Mouse (Mus musculus) forebrain, embryonic 16.5 days (tissue): Measurements from ENCODE around the gene Adgrd1. TPM values are rescaled to one million over a fixed set of nuclear protein-coding genes. Genes with fewer than 3 reads are reported as not detected.

ENCODE experiments used
- ATAC-seq: fragments of 200-750 bp; cut with Nextera tagmentation; 2 replicates; pipeline ENCODE4 v1.8.0; 2017; ENCODE audit warnings: mild to moderate bottlenecking, moderate library complexity
- H3K27ac ChIP-seq: fragments of 300-500 bp; sonication (generic); 2 replicates; pipeline ENCODE4 v1.5.1; 2014; ENCODE audit warnings: low read length, control low read depth
- H3K27me3 ChIP-seq: fragments of 300-500 bp; sonication (generic); replicated peaks from 2 replicates; pipeline ENCODE4 v1.6.1; 2014; ENCODE audit warnings: low read length; ENCODE audit not compliant: control insufficient read depth, insufficient read depth
- H3K36me3 ChIP-seq: fragments of 300-500 bp; sonication (generic); 2 replicates; pipeline ENCODE4 v1.6.1; 2014; ENCODE audit not compliant: control insufficient read depth, insufficient read depth
- H3K4me1 ChIP-seq: fragments of 300-500 bp; sonication (generic); replicated peaks from 2 replicates; pipeline ENCODE4 v1.6.1; 2014; ENCODE audit warnings: low read length; ENCODE audit not compliant: control insufficient read depth, insufficient read depth
- H3K4me2 ChIP-seq: fragments of 300-500 bp; sonication (generic); 2 replicates; pipeline ENCODE4 v1.6.1; 2014; ENCODE audit warnings: mild to moderate bottlenecking, low read length, control low read depth
- H3K4me3 ChIP-seq: fragments of 300-500 bp; sonication (generic); replicated peaks from 2 replicates; pipeline ENCODE4 v1.5.1; 2014; ENCODE audit warnings: mild to moderate bottlenecking, low read length, control low read depth
- H3K9ac ChIP-seq: fragments of 300-500 bp; sonication (generic); replicated peaks from 2 replicates; pipeline ENCODE4 v1.6.1; 2014; ENCODE audit warnings: low read depth, low read length, control low read depth
- H3K9me3 ChIP-seq: fragments of 300-500 bp; sonication (generic); 2 replicates; pipeline ENCODE4 v1.6.1; 2016; ENCODE audit warnings: low read length; ENCODE audit not compliant: control insufficient read depth
- WGBS: fragments of 180-500 bp; shearing (Covaris S2); extraction: QIAGEN DNeasy Blood & Tissue Kit; methylation state at CpG from one replicate; pipeline ENCODE4 v1.1.7; 2014; 5-methylcytosine and 5-hydroxymethylcytosine counted together
- polyA plus RNA-seq: library from polyadenylated mRNA; unstranded; fragments of >200 nt; fragmentation: Nextera tagmentation; extraction: Ambion mirVana; gene quantifications from 2 replicates; pipeline ENCODE4 v1.2.1, GENCODE M21; 2015

Adgrd1 gene
- polyA plus RNA-seq, 1 experiment from 2014 or later = 0.22 TPM

DNA sequence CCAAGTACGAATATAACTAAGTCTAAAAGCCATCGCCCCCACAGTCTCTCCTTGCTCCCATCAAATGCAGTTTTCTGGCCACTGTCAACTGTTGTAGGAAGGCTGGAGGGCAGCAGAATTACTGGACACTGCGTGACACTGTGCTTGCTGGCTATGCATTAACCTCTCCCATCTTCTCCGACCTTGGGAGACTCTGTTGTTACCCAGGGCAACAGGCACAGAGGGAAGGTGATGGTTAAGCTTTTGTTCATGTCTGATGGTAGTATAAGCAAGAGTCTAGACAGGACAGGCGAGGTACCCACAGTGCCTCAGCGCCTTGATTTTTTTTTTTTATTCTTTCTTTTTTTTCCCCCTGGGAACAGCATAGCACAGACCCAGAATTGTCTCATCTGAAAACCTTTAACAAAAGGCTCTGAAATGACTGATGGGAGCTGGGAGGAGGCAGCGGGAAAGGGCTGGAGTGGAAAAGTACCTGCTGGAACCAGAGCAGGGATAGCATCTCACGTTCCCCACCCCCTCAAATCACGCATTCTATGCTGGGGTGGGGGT, 100.5 kb downstream of the Adgrd1 start:
- peaks cover 10% of the 10 kb centered on the region for H3K4me1 ChIP-seq
- no peaks in the 10 kb centered on the region for H3K27me3 ChIP-seq
- whole genome bisulfite sequencing = 49% methylated on average over 9 of the region's 9 CpGs
- H3K4me3 ChIP-seq = no peak overlapping the region
- peak; percentile 54 for ATAC-seq
- H3K27ac ChIP-seq = peak overlapping the region; percentile 61
- H3K4me2 ChIP-seq = no peak overlapping the region
- H3K9ac ChIP-seq = 0 out of 2 replicates have a peak overlapping the region, but pooled peaks have one; percentile 32
- H3K36me3 ChIP-seq = no peaks in the 10 kb centered on the region
- H3K9me3 ChIP-seq = no peaks in the 10 kb centered on the region

DNA sequence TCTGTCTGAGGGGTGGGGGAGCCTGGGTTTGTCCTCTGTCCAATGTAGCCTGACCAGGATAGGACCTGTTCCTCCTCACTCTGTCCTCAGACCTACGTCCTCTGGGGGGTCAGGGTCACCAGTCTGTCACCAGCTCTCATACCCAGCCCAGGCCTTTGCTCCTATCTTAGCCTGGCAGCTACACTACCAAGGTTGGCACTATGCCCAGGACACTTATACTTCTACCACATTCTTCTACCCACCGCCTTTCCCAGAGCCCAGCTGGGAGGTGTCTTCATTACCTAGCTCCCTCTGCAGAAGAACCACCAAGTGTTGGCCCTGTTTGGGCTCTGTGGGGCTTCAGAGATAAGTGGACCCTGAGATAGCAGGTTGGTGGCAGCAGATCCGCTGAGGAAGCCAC, 103.6 kb downstream of the Adgrd1 start:
- WGBS = 76% methylated on average over 3 of the region's 3 CpGs
- no peaks in the 10 kb centered on the region for H3K36me3 ChIP-seq
- no peak overlapping the region for H3K27ac ChIP-seq
- H3K9me3 ChIP-seq = no peaks in the 10 kb centered on the region
- H3K4me1 ChIP-seq = peaks cover 10% of the 10 kb centered on the region
- H3K4me2 ChIP-seq = no peak overlapping the region
- no peak overlapping the region for H3K9ac ChIP-seq
- no peaks in the 10 kb centered on the region for H3K27me3 ChIP-seq
- no peak overlapping the region for H3K4me3 ChIP-seq
- ATAC-seq = no peak

DNA sequence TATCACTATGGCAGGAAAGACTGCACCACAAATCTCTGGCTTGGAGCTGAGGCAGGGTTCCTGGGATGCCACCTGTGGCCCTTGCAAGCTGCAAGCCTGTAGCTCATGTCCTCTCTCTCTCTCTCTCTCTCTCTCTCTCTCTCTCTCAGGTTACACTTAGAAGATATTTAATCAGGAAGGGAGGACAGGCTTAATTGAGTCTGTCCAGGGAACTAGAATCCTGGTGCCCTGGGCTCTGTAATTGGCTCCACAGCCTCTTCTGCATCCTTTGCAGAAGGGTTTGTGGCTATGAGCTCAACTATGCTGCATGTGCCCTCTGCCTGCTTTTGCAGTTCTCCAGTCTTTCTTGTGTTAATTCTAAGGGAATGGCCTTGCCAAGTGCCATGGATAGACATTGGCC, 111.7 kb downstream of the Adgrd1 start:
- no peak for ATAC-seq
- Histone ChIP-seq H3K27me3 (no peaks in the 10 kb centered on the region), H3K27ac (no peak overlapping the region), H3K4me2 (no peak overlapping the region), H3K9ac (no peak overlapping the region), H3K4me1 (peaks cover 4% of the 10 kb centered on the region; the same call in 1 of the 2 replicates), H3K4me3 (no peak overlapping the region), H3K9me3 (no peaks in the 10 kb centered on the region), H3K36me3 (no peaks in the 10 kb centered on the region)

DNA sequence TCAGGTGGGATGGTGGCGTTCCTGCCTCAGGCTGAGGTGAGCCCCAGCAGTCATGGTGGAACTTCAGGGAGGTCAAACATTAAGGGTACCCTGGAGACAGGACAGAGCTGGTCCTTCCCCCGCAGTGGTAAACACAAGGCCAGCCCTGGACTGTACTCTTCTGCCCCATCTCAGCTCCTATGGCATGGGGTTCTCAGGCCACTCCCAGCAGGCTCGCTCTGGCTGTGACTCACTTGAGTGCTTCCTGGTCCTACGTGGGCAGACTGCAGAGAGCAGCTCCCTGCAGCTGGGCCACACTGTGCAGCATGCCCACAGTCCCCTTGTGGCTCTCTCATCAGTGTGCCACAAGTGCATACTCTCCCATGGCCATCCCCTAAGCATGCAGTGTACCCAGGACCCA, 112.3 kb downstream of the Adgrd1 start:
- WGBS = 87% methylated on average over 4 of the region's 4 CpGs
- H3K27me3 ChIP-seq = no peaks in the 10 kb centered on the region
- H3K4me2 ChIP-seq = no peak overlapping the region
- H3K4me3 ChIP-seq = no peak overlapping the region
- ATAC-seq = no peak
- no peak overlapping the region for H3K9ac ChIP-seq
- peaks cover 4% of the 10 kb centered on the region; the same call in 1 of the 2 replicates for H3K4me1 ChIP-seq
- no peaks in the 10 kb centered on the region for H3K9me3 ChIP-seq
- H3K36me3 ChIP-seq = no peaks in the 10 kb centered on the region
- H3K27ac ChIP-seq = no peak overlapping the region

DNA sequence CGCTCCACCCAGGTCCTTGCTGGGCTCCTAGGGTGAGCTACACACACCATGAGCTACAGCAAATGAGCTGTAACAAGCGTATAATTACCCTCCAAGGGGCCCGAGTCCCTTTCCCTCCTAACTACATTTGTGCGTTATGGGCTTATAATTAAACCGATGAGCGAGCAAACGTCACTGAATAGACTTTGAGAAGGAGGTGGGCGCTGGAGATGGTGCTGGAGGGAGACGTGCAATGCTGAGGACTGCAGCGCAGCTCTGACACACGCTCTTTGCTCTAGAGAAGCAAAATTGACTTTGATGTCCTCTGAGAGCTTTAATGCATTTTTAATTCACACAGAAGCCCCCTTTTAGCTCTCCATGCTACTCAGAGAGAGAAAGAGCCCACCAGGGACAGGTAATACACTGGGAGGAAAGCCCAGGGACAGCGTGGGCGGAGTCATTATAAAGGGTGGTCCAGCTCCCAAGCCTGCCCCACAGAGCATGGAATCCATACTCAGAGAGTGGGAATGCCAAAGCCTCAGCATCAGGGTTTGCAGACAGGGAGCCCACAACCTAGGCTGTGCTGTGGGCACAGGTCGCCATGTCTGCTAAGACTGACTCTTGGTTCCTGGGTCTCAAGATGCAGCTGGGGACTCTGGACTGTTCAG, 115.0 kb downstream of the Adgrd1 start:
- Histone ChIP-seq H3K4me2 (no peak overlapping the region), H3K27ac (no peak overlapping the region), H3K9me3 (no peaks in the 10 kb centered on the region), H3K9ac (no peak overlapping the region), H3K4me3 (no peak overlapping the region), H3K36me3 (no peaks in the 10 kb centered on the region), H3K4me1 (peaks cover 4% of the 10 kb centered on the region; the same call in 1 of the 2 replicates), H3K27me3 (no peaks in the 10 kb centered on the region)
- ATAC-seq = no peak; the same call in 1 of the 2 replicates
- 39% methylated on average over 14 of the region's 14 CpGs for WGBS

DNA sequence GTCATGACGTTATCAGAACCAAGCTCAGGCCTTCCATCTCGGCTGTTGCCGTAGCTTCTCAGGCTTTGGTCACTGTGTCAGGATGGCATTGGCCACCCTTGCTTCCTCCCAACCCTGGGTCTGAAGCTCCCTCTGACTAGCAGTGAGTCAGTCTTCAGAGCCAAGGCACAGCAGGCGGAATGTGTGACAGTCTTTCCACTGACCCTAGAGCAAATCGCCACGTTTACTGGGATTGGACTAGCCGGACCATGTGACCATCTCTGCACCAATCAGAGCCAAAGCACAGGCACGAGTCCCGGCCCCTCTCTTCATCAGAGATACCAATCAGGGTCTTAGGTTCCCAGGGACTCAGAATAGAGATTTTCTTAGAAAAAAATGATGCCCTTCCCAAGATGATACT, 117.5 kb downstream of the Adgrd1 start:
- no peak overlapping the region for H3K4me3 ChIP-seq
- H3K4me1 ChIP-seq = peaks cover 19% of the 10 kb centered on the region
- no peak overlapping the region for H3K4me2 ChIP-seq
- no peak overlapping the region for H3K9ac ChIP-seq
- no peaks in the 10 kb centered on the region for H3K36me3 ChIP-seq
- H3K9me3 ChIP-seq = no peaks in the 10 kb centered on the region
- H3K27ac ChIP-seq = no peak overlapping the region
- no peaks in the 10 kb centered on the region for H3K27me3 ChIP-seq
- no peak for ATAC-seq
- 59% methylated on average over 9 of the region's 9 CpGs for WGBS

DNA sequence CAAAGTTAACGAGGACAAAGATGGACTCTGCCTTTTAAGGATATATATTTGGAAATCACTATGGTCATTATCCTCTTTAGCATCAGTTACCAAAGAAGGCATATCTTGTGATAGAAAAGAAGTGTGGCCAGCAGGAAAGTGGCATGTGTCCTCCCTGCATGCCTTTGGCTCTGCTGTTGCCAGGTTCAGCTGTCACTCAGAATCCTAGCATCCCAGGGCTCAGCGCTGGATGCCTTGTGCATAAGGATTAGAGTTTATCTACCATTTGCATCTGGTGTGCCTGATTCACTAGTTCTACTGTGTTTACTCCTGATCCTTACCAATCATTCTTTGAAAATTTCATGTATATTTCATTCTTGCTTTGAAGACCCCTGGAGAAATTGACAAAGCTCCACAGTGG, 119.5 kb downstream of the Adgrd1 start:
- no peaks in the 10 kb centered on the region for H3K9me3 ChIP-seq

DNA sequence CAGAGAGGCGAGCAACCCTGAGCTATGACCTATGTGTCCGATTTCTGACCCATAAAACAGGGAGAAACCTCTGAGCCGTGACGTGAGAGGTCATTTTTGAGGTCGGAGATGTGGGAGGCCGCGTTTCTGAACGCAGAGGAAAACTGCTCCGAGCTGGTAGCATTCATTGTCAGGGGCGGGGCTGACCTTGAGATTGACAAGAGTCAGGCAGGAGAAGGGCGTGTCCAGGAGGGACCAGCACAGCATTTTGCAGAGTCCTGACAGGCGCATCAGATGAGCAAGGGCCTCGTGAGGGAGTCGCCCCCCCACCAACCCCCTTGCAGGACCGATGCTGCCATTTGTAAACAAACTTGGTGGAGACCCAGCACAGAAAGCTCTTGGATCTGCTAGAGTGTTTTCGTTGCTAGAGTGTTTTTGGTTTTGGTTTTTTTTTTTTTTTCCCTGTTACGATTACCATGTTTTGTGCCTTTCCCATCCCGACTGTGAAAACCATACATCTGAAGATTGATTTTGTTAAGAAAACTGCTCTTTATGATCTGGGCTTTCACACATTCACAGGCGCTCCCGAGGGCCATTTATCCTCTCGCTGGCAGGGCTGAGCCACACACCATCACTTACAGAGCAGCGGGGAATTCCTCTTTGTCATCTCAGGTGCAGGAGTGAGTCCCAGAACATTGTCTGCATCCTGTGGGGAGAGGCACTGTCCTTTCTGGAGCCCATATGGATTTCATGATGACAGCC, 121.1 kb downstream of the Adgrd1 start:
- H3K4me1 ChIP-seq = peaks cover 16% of the 10 kb centered on the region
- ATAC-seq = 0 out of 2 replicates have a peak, but pooled peaks have one; percentile 18
- WGBS = 16% methylated on average over 22 of the region's 22 CpGs
- no peak overlapping the region for H3K9ac ChIP-seq
- H3K4me2 ChIP-seq = peak overlapping the region; percentile 20
- no peaks in the 10 kb centered on the region for H3K27me3 ChIP-seq
- no peak overlapping the region for H3K27ac ChIP-seq
- H3K36me3 ChIP-seq = no peaks in the 10 kb centered on the region
- H3K9me3 ChIP-seq = no peaks in the 10 kb centered on the region
- H3K4me3 ChIP-seq = no peak overlapping the region

More for the DNA sequence above, 119.5 kb downstream of the Adgrd1 start:
- H3K4me3 ChIP-seq = no peak overlapping the region
- no peak overlapping the region for H3K4me2 ChIP-seq
- H3K27me3 ChIP-seq = no peaks in the 10 kb centered on the region
- peaks cover 19% of the 10 kb centered on the region for H3K4me1 ChIP-seq
- no peak for ATAC-seq
- no peaks in the 10 kb centered on the region for H3K36me3 ChIP-seq
- H3K27ac ChIP-seq = no peak overlapping the region
- H3K9ac ChIP-seq = no peak overlapping the region
- 79% methylated on average over 2 of the region's 2 CpGs for WGBS

DNA sequence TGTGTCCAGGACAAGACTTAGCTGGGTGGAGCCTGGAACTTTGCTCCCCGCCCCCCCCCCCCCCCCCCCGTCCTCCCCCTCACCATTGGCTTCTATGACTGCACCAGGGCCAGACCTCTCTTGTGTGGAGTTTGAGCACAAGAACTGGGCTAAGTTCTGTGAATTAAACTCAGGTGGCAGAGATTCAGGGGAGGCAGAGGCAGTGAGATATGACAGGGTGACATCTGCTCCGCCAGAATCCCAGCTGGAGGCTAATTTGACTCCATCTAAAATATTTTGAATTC, 121.6 kb downstream of the Adgrd1 start:
- no peaks in the 10 kb centered on the region for H3K36me3 ChIP-seq
- no peak overlapping the region for H3K9ac ChIP-seq
- no peak overlapping the region for H3K4me2 ChIP-seq
- no peak overlapping the region for H3K4me3 ChIP-seq
- H3K9me3 ChIP-seq = no peaks in the 10 kb centered on the region
- 0 out of 2 replicates have a peak, but pooled peaks have one; percentile 50 for ATAC-seq
- 15% methylated on average over 1 of the region's 3 CpGs for WGBS
- H3K4me1 ChIP-seq = peaks cover 16% of the 10 kb centered on the region
- no peak overlapping the region for H3K27ac ChIP-seq
- H3K27me3 ChIP-seq = no peaks in the 10 kb centered on the region
